Mouse (Mus musculus): ENCODE results near the gene 1700003E16Rik. TPM values are rescaled to one million over a fixed set of nuclear protein-coding genes. Genes with fewer than 3 reads are reported as not detected.
A peak's percentile ranks its signal among the peaks of the same experiment; 100 is the strongest.

1700003E16Rik gene
- polyA plus RNA-seq, 1 experiment from 2014 or later: 8.1 TPM

- Histone ChIP-seq H3K4me1 (peaks cover 46% of the 10 kb centered on the region), H3K4me3 (no peak overlapping the region), H3K9ac (no peak overlapping the region), H3K27ac (no peak overlapping the region), H3K27me3 (no peaks in the 10 kb centered on the region), H3K36me3 (no peaks in the 10 kb centered on the region), H3K9me3 (no peaks in the 10 kb centered on the region), H3K4me2 (no peak overlapping the region)
- 64% methylated on average over 3 of the region's 3 CpGs for WGBS
- no peak for ATAC-seq (ENCODE audit: borderline replicate concordance, extremely low read depth, low FRiP score, low TSS enrichment)
These were observed 22.0 kb upstream of the 1700003E16Rik start for GRCm38 (mm10) chr6:83134226-83134625.

GRCm38 (mm10) chr6:83134951-83135513, 21.2 kb upstream of the 1700003E16Rik start, which contains the start of gene Rtkn:
Gene Rtkn, plus strand, starts transcription at chr6:83135463.
- WGBS: 49% methylated on average over 7 of the region's 7 CpGs
- H3K36me3 ChIP-seq: no peaks in the 10 kb centered on the region
- ATAC-seq (ENCODE audit: borderline replicate concordance, extremely low read depth, low FRiP score, low TSS enrichment): no peak
- H3K9ac ChIP-seq: peak within 1 kb of the TSS; percentile 85
- H3K27me3 ChIP-seq: no peaks in the 10 kb centered on the region
- H3K4me1 ChIP-seq: peaks cover 47% of the 10 kb centered on the region
- peak within 1 kb of the TSS; percentile 59 for H3K4me3 ChIP-seq
- H3K4me2 ChIP-seq: peak within 1 kb of the TSS; percentile 86
- H3K9me3 ChIP-seq: no peaks in the 10 kb centered on the region
- H3K27ac ChIP-seq: peak within 1 kb of the TSS; percentile 100

- Histone ChIP-seq H3K4me2 (peak overlapping the region; percentile 86), H3K4me3 (peak overlapping the region; percentile 59), H3K9me3 (no peaks in the 10 kb centered on the region), H3K4me1 (peaks cover 47% of the 10 kb centered on the region), H3K9ac (peak overlapping the region; percentile 85), H3K27ac (peak overlapping the region; percentile 100), H3K36me3 (no peaks in the 10 kb centered on the region), H3K27me3 (no peaks in the 10 kb centered on the region)
- WGBS: 2% methylated on average over 34 of the region's 37 CpGs
- no peak for ATAC-seq (ENCODE audit: borderline replicate concordance, extremely low read depth, low FRiP score, low TSS enrichment)
These were observed 20.5 kb upstream of the 1700003E16Rik start for GRCm38 (mm10) chr6:83135571-83136161.

GRCm38 (mm10) chr6:83136291-83136880, 19.8 kb upstream of the 1700003E16Rik start:
- Histone ChIP-seq H3K36me3 (no peaks in the 10 kb centered on the region), H3K4me1 (peaks cover 40% of the 10 kb centered on the region), H3K4me3 (peak overlapping the region; percentile 59), H3K27me3 (no peaks in the 10 kb centered on the region), H3K9me3 (no peaks in the 10 kb centered on the region), H3K9ac (peak overlapping the region; percentile 85), H3K27ac (peak overlapping the region; percentile 100), H3K4me2 (peak overlapping the region; percentile 86)
- ATAC-seq (ENCODE audit: borderline replicate concordance, extremely low read depth, low FRiP score, low TSS enrichment): no peak
- WGBS: 8% methylated on average over 5 of the region's 5 CpGs

- peak overlapping the region; percentile 86 for H3K4me2 ChIP-seq
- H3K4me3 ChIP-seq: peak overlapping the region; percentile 59
- no peaks in the 10 kb centered on the region for H3K27me3 ChIP-seq
- peak overlapping the region; percentile 85 for H3K9ac ChIP-seq
- ATAC-seq (ENCODE audit: borderline replicate concordance, extremely low read depth, low FRiP score, low TSS enrichment): peak; percentile 85
- H3K36me3 ChIP-seq: no peaks in the 10 kb centered on the region
- H3K4me1 ChIP-seq: peaks cover 43% of the 10 kb centered on the region
- H3K27ac ChIP-seq: peak overlapping the region; percentile 100
- no peaks in the 10 kb centered on the region for H3K9me3 ChIP-seq
- WGBS: under 1% methylated on average over 26 of the region's 26 CpGs
These were observed 19.2 kb upstream of the 1700003E16Rik start for GRCm38 (mm10) chr6:83136881-83137575.

- no peaks in the 10 kb centered on the region for H3K9me3 ChIP-seq
- peaks cover 45% of the 10 kb centered on the region for H3K4me1 ChIP-seq
- H3K4me2 ChIP-seq: peak overlapping the region; percentile 86
- 0% methylated on average over 12 of the region's 12 CpGs for WGBS
- H3K36me3 ChIP-seq: no peaks in the 10 kb centered on the region
- peak overlapping the region; percentile 85 for H3K9ac ChIP-seq
- ATAC-seq (ENCODE audit: borderline replicate concordance, extremely low read depth, low FRiP score, low TSS enrichment): peak; percentile 87
- no peaks in the 10 kb centered on the region for H3K27me3 ChIP-seq
- H3K4me3 ChIP-seq: peak overlapping the region; percentile 59
- peak overlapping the region; percentile 100 for H3K27ac ChIP-seq
These were observed 18.6 kb upstream of the 1700003E16Rik start for GRCm38 (mm10) chr6:83137576-83137950.

- peak overlapping the region; percentile 86 for H3K4me2 ChIP-seq
- 2% methylated on average over 11 of the region's 11 CpGs for WGBS
- H3K4me1 ChIP-seq: peaks cover 47% of the 10 kb centered on the region
- H3K27ac ChIP-seq: peak overlapping the region; percentile 100
- H3K36me3 ChIP-seq: no peaks in the 10 kb centered on the region
- H3K4me3 ChIP-seq: peak overlapping the region; percentile 59
- ATAC-seq (ENCODE audit: borderline replicate concordance, extremely low read depth, low FRiP score, low TSS enrichment): peak; percentile 28; the same call in 1 of the 2 replicates
- H3K27me3 ChIP-seq: no peaks in the 10 kb centered on the region
- peak overlapping the region; percentile 85 for H3K9ac ChIP-seq
- no peaks in the 10 kb centered on the region for H3K9me3 ChIP-seq
These were observed 18.1 kb upstream of the 1700003E16Rik start for GRCm38 (mm10) chr6:83138056-83138455.

- H3K4me3 ChIP-seq: no peak overlapping the region
- H3K9ac ChIP-seq: no peak overlapping the region
- peaks cover 41% of the 10 kb centered on the region for H3K4me1 ChIP-seq
- H3K4me2 ChIP-seq: no peak overlapping the region
- no peaks in the 10 kb centered on the region for H3K36me3 ChIP-seq
- no peaks in the 10 kb centered on the region for H3K9me3 ChIP-seq
- ATAC-seq (ENCODE audit: borderline replicate concordance, extremely low read depth, low FRiP score, low TSS enrichment): no peak
- no peak overlapping the region for H3K27ac ChIP-seq
- no peaks in the 10 kb centered on the region for H3K27me3 ChIP-seq
- 93% methylated on average over 8 of the region's 8 CpGs for WGBS
These were observed 16.2 kb upstream of the 1700003E16Rik start for GRCm38 (mm10) chr6:83140044-83140443.

- peak overlapping the region; percentile 51 for H3K4me2 ChIP-seq
- no peaks in the 10 kb centered on the region for H3K27me3 ChIP-seq
- no peaks in the 10 kb centered on the region for H3K9me3 ChIP-seq
- H3K4me1 ChIP-seq: peaks cover 29% of the 10 kb centered on the region
- 0 out of 2 replicates have a peak, but pooled peaks cover 4% of the 10 kb centered on the region for H3K36me3 ChIP-seq
- no peak overlapping the region for H3K9ac ChIP-seq
- H3K4me3 ChIP-seq: no peak overlapping the region
- ATAC-seq (ENCODE audit: borderline replicate concordance, extremely low read depth, low FRiP score, low TSS enrichment): no peak
- 0 out of 2 replicates have a peak overlapping the region, but pooled peaks have one; percentile 16 for H3K27ac ChIP-seq
- 47% methylated on average over 4 of the region's 4 CpGs for WGBS
These were observed 14.6 kb upstream of the 1700003E16Rik start for GRCm38 (mm10) chr6:83141636-83142035.

- peaks cover 29% of the 10 kb centered on the region for H3K4me1 ChIP-seq
- H3K9ac ChIP-seq: peak overlapping the region; percentile 32; the same call in 1 of the 2 replicates
- no peak for ATAC-seq (ENCODE audit: borderline replicate concordance, extremely low read depth, low FRiP score, low TSS enrichment)
- peak overlapping the region; percentile 51 for H3K4me2 ChIP-seq
- no peaks in the 10 kb centered on the region for H3K9me3 ChIP-seq
- WGBS: 12% methylated on average over 41 of the region's 41 CpGs
- peak overlapping the region; percentile 25 for H3K4me3 ChIP-seq
- H3K27ac ChIP-seq: 0 out of 2 replicates have a peak overlapping the region, but pooled peaks have one; percentile 16
- H3K27me3 ChIP-seq: no peaks in the 10 kb centered on the region
- H3K36me3 ChIP-seq: peaks cover 10% of the 10 kb centered on the region; the same call in 1 of the 2 replicates
These were observed 13.9 kb upstream of the 1700003E16Rik start for GRCm38 (mm10) chr6:83142211-83142731.

GRCm38 (mm10) chr6:83142886-83143285, 13.3 kb upstream of the 1700003E16Rik start:
- Histone ChIP-seq H3K27me3 (no peaks in the 10 kb centered on the region), H3K36me3 (peaks cover 16% of the 10 kb centered on the region; the same call in 1 of the 2 replicates), H3K27ac (no peak overlapping the region), H3K9ac (no peak overlapping the region), H3K4me1 (peaks cover 26% of the 10 kb centered on the region), H3K4me2 (no peak overlapping the region), H3K4me3 (no peak overlapping the region), H3K9me3 (no peaks in the 10 kb centered on the region)
- ATAC-seq (ENCODE audit: borderline replicate concordance, extremely low read depth, low FRiP score, low TSS enrichment): no peak
- WGBS: 58% methylated on average over 11 of the region's 11 CpGs
